Mouse (Mus musculus) testis, postnatal 14 days (tissue): ENCODE data around the gene Meiob.

Experiments used
- DNase-seq: peaks from one replicate; pipeline ENCODE4 v3.0.0; 2021; ENCODE audit warnings: low spot score

The Meiob gene

GRCm38 (mm10) chr17:24874405-24874745 lies 70.3 kb downstream of the Meiob start:
- DNase-seq, result no peak

- no peak for DNase-seq
These were observed 70.9 kb downstream of the Meiob start for GRCm38 (mm10) chr17:24874989-24875388.

GRCm38 (mm10) chr17:24877336-24878116 lies 73.4 kb downstream of the Meiob start:
- no peak for DNase-seq

GRCm38 (mm10) chr17:24878117-24878397 lies 74.0 kb downstream of the Meiob start:
- no peak for DNase-seq

- DNase-seq, result no peak
These were observed 74.4 kb downstream of the Meiob start for GRCm38 (mm10) chr17:24878531-24878930.

GRCm38 (mm10) chr17:24881738-24882440 lies 77.8 kb downstream of the Meiob start:
- no peak for DNase-seq

- DNase-seq, result no peak
These were observed 80.3 kb downstream of the Meiob start for GRCm38 (mm10) chr17:24884391-24884790.

- no peak for DNase-seq
These were observed 81.5 kb downstream of the Meiob start for GRCm38 (mm10) chr17:24885356-24886133.

- peak; percentile 99 for DNase-seq
These were observed 82.2 kb downstream of the Meiob start, which contains the start of the genes Nubp2 and Spsb3 for GRCm38 (mm10) chr17:24886134-24886931. Gene Nubp2, minus strand, starts transcription at chr17:24886349. Gene Spsb3, plus strand, starts transcription at chr17:24886643.

- no peak for DNase-seq
These were observed 82.8 kb downstream of the Meiob start for GRCm38 (mm10) chr17:24886932-24887271.

GRCm38 (mm10) chr17:24887291-24888080 lies 83.4 kb downstream of the Meiob start:
- DNase-seq, result no peak

- DNase-seq, result no peak
These were observed 84.8 kb downstream of the Meiob start for GRCm38 (mm10) chr17:24888862-24889261.
